Mouse (Mus musculus) yolk sac, embryonic 10.5 days (tissue): ENCODE results near the gene Gm20388.
"Not testable (repeated sequence)": the region's sequence is repeated elsewhere in the genome, so short reads cannot be mapped to it uniquely, and the experiment has no call there.

Source experiments
- DNase-seq: peaks from one replicate; pipeline ENCODE4 v3.0.0-alpha.2; 2017; ENCODE audit warnings: low spot score

Gene Gm20388

DNA sequence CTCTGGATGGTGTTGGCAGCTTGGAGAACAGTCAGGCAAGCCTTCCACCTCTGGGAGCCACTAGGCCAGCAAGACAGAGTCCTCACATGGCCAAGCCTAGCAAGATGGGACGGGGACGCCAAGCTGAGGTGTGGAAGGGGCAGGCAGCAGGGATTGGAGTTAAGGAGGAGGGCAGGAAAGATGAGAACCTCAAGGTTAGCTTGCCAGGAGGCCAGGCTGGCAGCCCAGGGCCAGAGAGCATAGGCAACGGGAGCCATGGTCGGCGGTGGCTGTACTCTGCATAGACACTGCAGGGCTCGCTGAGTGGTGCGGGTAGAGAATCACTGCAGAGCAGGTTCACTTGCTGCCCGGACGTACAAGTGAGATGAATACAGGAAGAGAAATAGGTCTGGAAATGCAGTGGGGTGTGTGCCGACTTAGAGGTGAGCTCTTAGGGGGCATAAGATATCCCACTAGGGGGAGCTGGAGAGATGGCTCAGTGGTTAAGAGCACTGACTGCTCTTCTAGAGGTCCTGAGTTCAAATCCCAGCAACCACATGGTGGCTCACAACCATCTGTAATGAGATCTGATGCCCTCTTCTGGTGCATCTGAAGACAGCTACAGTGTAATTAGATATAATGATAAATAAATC, 731.5 kb downstream of the Gm20388 start:
- DNase-seq = no peak

DNA sequence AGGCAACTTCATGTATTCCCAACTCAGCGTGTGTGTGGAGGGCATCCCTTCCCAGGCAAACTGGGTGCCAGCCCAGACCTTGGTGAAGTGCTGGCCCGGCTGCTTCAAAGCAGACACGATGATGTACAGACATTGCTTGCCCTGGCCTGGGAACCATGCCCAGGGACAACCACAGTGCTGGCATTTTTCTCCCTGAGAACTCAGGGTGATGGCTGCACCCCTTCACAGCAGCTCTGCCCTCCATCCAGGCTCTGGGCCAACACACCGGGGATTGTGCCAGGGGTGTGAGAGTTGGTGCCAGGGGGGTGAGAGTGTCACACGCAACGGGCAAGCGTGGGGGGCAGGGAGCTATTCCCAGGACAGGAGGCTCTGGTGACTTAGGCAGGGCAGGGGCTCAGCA, 734.0 kb downstream of the Gm20388 start:
- no peak for DNase-seq

DNA sequence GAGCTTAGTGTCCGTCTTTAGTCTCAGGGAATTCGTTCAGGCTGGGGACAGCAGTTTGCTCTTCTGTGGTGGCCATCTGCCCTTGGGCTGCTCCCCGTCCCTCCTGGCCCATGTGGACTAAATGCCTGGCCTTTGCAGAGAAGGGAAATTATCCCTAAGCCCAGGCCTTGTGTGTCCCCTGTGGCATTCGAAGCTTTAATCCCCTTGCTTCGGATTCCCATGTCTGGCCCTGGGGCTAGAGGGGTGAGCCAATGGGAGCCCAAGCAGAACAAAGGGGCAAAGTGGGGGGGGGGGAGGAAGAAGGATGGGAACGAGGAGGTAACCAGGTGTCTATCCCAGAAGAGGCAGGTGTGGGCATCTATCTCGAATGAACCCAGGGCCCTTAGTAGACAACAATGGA, 736.9 kb downstream of the Gm20388 start, which contains the start of gene 1190005I06Rik:
Gene 1190005I06Rik, minus strand, starts transcription at position 101 of the 400 bp plus-strand sequence.
- DNase-seq = no peak

DNA sequence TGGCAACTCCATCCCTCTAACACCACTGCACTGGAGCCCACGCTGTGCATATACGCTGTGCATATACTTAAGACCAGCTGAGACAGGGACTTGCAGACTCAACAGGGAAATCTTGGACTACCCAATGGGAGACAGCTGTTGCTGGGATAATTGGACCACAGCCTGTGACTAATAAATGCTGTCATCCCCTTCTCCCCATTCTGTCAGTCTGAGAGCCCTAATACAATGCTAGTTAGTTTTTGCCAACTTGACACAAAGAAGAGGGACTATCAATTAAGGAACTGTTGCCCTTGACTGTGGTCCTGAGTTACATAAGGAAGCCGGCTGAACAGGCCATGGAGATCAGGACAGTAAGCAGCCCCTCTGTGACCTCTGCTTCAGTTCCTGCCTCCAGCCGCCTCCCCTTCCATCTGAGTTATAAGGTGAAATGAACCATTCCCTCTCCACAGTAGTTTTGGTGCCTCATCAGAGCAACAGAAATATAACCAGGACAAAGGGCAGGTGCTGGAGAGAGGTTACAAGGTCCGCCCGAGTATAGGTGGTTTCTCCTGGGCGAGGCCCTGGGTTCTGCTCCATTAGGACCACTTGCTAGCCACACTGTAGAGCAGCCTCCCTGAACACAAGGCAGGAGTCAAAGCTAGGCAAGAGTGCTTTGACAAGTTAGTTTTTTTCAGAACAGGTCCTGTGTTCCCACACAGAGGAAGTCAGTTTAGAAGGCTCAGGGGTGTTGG, 745.8 kb downstream of the Gm20388 start:
- no peak for DNase-seq

DNA sequence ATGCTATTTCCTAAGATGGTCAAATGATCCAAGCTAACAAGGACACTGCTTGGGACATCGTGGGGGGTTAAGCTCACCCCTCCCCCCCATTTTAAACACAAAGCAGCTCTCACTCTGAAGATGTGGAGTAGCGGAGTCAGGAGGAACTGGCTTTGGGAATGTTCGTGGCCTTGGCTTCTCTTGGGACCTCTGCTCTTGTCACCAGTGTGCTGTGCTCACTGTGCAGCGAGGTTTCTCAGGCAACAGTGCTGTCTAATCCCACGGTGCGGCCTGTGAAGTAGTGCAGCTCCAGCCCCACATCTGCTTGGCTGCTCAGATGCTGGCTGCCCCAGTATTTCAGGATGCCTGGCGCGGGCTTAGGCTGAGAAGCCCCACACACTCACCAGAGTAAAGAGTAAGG, 746.8 kb downstream of the Gm20388 start:
- no peak for DNase-seq

DNA sequence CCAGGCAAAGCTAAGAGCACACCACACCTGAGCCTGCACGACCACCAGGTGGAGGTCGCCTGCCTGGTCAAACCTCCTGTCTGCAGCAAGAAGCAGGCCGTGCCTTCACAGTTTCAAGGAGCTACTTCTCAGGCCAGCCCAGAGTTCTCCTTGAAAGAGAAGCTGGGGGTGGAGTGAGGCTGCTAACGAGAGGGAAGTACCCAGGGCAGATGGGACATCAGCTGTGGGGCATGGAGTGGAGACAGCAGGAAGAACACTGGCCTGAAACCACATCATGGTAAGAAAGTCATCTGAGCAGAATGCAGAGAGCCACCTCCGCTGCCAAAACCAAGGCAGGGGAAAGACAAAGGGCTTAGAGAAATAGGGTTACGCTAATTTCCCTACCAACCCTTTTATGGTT, 753.9 kb downstream of the Gm20388 start:
- DNase-seq = no peak

DNA sequence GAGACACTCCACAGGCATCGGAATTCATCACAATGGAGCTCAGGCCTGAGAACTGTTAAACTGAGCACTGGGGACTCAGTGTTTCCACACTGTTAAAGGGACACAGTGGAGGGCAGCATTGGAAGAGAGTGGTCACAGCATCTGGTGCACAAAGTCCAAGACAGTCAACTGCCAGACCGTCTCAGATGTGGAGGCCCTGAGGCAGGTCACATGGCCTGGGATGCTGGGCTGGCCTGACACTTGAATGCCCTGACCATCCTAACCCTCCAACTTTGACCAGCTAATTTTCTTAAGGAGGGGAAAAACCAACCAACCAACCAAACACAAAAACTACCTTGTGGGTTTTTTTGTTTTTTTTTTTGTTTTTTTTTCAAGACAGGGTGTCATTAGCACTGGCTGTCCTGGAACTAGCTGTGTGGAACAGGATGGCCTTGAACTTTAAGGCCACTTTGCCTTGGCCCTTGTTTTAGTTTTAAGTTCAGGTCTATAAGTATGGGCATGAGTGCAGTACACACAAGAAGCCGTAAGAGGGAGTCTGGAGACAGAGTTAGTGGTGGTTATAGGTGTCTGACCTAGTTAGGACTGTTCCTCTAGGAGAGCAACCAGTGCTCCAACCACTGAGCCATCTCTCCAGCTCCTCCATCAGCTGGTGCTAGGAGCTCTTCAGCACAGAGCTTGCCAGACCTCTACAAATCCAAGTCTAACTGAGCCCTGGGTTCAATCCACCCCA, 755.2 kb downstream of the Gm20388 start:
- DNase-seq = no peak

DNA sequence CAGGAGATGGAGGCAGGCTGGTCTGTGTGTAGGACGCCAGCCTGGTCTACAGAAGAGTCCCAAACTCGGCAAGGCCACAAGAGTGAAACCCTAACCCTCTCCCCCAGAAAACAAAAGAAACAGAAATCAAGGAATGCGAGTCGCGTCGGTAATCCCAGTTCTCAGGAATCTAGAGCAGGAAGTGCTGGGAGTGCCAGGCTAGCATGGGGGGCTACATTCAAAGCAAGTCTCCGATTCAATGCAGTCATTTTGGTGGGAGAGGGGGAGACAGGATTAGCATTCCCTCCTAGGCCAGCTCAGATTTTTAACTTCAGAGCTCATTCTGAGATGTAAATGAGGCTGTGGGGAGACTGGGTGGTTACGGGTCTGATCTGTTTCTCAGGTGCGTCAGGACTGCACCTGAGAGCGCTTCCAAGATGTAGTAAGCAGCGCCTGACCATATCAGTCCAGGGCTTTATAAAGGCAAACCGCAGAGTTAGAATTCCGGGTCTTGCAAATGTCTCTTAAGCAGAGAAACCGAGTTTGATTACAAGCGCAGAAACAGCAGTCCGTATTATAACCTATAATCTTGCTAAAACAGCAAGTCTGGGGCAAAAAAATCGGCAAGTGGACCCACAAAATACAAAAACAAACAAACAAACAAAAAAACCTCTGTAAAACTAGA, 756.3 kb downstream of the Gm20388 start:
- DNase-seq = no peak

DNA sequence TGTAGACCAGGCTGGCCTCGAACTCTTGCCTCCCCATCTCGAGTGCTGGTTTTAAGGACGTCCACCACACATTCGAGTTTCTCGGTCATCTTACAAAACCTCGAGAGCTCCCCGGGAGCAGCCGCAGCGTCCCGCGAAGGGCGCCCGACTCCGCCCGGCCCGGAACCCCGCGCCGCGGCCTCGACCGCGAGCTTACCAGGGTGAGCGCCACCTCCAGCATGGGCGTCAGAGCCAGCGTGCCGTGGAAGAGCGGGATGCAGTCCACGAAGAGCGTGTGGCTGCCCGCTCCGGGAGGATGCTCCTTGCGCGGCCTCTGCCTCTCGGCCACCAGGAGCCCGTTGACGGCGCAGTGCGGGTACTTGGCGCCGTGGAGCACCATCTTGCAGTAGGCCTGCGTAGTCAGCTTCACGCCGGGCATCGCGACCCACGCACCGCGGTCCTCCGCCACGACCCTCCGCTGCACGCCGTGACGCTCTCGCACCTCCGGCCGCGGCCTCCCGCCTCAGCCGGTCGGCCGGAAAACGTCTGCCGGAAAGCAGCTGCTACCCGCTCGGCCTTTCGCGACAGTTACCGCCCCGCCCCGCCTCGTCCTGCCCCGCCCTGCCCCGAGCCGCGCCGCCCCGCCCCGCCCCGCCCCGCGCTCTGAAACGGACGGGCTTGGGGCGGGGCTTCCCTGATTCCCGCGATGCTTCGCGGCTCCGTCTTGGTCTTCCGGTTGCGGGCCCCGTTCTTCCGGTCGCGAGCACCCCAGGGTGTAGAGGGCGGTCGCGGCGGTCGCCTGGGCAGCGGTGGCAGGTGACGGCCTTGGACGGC, 757.1 kb downstream of the Gm20388 start, which contains the start of the genes Gm27021 and Cox4i1:
Gene Gm27021, minus strand, starts transcription at position 519 of the 813 bp plus-strand sequence.
Gene Cox4i1, plus strand, starts transcription at position 662 of the 813 bp plus-strand sequence.
- peak; percentile 96 for DNase-seq

DNA sequence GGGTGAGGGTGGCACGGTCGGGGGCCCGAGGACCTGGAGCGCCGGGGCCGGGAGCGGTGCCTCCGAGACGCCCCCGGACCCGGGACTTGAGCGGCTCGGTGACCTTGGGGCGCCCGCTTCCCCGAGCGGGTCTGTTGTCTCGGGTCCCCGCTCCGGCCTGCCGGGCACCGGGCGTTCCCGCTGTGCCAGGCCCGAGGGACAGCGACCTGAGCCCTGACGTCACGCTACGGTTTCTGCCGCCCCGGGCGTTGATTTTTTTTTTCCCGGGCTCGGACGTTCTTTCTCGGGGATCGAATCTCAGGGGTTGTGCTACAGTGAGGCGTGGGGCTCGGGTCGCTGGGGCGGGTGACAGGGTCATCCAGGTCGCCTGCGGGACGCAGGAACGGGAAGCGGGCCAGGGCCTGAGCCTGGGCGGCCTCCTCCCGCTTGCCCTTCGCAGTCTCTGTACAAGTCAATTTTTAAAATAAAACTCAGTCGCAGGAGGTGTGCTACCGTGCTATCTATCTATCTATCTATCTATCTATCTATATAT, 757.8 kb downstream of the Gm20388 start, which contains the start of gene Emc8:
Gene Emc8, minus strand, starts transcription at position 200 of the 532 bp plus-strand sequence.
- DNase-seq = no peak

DNA sequence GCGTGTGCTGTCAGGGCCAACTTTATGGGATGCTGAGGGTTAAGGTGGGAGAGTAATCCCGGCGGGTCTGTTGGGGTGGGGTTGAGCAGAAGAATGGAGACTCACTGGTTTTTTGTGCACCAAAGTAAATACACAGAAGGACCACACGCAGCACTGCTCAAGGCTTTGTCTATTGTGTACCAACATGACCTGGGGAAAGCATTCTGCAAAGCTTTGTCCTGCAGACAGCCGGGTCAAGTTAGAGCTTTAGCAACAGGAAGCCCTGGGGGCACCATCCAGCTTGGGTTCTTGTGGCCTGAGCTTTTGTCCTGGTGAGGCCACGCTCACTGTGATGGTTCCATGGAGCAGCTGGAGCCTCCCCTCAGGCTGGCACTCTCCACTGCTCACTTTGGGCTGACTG, 761.1 kb downstream of the Gm20388 start:
- DNase-seq = no peak

DNA sequence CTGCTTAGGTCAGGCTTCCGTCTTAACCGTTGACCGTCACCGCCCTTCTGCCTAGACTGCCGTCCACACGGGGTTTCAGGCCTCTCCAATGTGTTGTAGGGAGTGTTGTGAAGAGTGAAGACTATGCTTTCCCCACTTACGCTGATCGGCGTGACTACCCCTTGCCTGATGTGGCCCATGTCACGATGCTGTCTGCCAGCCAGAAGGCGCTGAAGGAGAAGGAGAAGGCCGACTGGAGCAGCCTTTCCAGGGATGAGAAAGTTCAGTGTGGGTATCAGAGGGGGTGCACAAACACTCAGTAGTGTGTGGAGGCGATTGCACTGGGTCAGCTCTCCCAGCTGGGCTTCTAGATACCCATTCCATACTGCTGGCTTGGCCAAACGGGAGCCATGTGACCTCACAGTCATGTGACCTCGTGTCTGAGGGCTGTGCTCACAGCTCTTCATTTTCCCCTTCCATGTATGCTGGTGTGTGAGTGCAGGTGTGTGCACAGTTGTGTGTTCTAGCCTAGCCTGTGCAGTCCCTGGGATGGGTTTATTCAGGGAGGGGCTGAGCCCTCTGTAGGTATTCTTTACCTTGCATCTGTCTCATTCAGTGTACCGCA, 762.1 kb downstream of the Gm20388 start:
- DNase-seq = no peak

DNA sequence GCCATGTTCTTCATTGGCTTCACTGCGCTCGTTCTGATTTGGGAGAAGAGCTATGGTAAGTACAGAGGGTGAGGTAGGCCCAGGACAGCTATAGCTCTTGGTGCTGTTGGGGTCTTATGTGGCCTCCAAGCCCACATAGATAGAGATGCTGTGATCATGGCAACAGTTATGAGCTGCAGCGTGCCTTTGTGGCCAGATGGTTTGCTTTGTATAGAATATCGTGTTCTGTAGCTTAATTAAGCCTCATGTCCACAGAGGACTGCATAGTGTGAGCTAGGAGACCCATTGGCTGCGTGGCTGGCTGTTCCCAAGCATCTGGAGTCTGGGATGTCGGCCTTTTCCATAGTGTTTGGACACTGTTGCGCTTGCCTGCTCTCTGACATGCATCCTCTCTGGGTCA, 762.7 kb downstream of the Gm20388 start:
- no peak for DNase-seq

DNA sequence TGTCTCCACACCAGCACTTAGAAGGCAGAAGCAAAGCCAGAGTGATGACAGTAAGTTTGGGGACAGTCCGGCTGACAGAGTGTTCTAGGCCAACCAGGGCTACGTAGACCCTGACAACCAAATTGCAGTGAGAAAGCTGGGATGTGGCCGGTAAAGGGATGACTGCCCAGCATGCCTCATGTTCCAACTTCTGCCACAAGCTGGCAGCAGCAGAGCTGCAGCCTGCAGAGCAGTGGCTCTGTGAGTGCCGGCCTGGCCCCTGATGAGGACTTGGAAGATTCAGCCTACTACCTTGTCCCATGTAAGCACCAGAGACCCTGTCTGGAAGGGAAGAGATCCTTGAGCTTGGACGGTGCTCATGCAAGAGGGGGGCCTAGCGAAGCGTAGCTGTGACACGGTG, 765.1 kb downstream of the Gm20388 start:
- no peak for DNase-seq

DNA sequence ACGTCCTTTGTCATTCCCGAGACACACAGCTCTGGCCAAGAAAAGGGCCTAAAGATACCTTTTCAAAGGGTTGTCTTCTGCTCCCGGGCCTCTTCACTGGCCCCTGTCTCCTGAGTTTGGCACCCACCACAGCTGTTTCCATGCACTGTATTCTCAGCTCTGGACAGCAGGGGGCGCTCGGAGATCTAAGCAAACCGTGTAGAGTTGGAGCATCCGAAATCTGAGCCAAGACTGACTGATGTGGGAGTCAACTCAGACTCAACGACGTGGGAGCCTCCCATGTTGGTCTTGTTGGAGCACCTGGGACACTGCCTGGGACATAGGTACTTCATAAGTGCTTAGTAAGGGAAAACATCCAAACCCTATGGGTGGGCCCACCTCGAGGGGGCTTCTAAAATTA, 767.8 kb downstream of the Gm20388 start:
- peak; percentile 61 for DNase-seq

DNA sequence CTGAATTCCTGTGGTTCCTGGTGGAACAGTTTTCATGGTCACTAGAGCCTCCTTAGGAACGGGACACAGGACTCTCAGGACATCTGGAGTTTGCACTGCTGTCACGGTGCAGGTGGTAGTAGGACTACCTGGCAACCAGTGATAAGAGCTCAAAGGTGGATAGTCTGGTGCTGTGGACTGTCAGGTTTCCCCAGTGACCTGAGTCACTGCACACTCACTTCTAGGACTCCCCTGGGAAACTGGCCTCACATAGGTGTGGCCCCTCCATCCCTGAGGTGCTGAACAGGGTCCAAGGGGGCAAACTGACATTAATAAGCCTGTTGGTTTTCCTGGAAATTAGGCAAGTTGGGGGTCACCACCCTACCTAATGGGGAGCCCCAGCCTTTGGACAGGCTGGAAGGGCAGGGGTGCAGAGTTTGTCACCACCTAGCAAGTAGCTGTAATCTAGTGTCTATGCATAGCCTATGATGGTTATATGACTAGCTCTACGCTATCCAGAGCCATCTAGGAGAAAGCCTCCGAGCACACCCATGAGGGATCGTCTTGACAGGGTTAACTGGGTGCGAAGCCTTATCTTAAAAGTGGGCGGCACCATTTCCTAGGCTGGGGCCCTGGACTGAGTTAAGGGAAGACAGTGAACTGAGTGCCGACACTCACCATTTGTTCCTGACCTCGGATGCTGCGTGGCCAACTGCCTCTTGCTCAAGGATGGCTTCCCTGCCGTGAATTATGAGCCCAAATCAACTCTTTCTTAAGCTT, 769.2 kb downstream of the Gm20388 start:
- DNase-seq = no peak

DNA sequence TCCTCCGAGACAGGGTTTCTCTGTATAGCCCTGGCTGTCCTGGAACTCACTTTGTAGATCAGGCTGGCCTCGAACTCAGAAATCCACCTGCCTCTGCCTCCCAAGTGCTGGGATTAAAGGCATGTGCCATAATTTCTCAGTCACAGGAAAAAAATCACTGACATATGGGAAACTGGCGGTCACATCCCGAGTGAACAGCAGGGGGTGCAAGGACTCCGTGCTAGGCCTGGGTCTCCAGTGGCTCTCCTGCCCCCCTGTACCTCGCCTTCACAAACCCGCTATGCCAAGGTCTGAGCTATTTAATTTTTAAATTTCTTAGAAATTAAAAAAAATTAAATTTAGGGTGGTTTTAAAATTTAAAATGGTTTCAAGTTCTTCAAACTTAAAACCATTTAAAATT, 769.8 kb downstream of the Gm20388 start:
- DNase-seq = not testable (repeated sequence)

DNA sequence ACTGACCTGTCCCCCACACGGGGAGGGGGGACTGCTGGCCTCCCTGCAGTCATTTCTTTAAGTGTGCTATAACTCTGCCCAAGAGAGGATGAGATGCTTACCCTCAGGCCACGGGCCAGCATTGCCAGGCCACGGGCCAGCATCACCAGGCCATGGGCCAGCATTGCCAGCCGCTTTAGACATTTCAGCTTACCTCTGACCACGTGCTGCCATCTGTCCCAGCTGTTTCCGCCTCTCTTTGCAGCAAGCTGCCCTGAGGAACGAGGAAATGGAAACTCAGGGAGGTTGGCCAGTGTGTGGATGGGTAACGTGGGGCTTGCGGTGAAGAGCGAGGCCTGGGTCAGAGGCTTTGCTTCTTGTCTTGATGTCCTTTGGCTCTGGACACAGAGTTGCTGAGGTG, 770.5 kb downstream of the Gm20388 start:
- no peak for DNase-seq

DNA sequence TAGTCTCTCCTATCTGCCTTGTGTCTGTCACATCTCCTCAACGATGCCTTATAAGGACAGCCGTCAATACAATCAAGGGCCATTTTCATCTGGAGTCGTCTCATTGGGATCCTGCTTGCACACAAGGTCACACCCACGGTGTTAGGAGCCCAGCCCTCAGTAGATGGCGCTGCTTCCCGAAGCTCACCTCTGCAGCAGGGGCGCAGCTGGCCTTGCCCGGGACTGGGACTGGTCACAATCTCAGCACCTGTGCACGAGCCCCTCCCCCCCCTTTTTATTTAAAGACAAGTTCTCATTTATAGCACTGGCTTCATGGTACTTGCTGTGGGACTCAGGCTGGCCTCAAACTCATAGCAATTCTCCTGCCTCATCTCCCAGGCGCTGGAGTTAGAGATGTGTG, 773.0 kb downstream of the Gm20388 start:
- peak; percentile 59 for DNase-seq

DNA sequence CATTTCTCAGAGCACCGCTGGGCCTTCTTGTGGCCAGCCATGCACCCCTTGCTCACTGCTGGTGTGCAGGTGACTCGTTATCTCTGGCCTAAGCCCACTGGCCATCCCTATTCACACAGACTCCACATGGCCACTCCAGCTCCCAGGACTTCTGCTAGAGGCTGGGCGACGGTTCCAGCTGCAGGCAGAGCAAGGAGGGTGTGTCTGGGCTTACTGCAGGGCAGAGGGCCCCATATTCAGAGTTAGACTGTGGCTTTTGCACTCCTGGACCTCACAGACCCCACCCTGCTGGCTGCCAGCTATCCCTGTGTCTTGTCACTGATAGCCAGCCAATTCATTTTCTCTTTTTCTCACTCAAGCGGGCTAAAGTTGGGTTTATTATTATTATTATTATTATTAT, 773.4 kb downstream of the Gm20388 start:
- no peak for DNase-seq
